Mouse (Mus musculus) CH12.LX (cell line): ENCODE results near the gene Ube2e1. TPM values are rescaled to one million over a fixed set of nuclear protein-coding genes. Genes with fewer than 3 reads are reported as not detected.

Experiments
- DNase-seq: peaks from one replicate; pipeline ENCODE4 v3.0.0-alpha.2; 2013; ENCODE audit errors: extremely low read depth
- H3K27ac ChIP-seq: 2 replicates; pipeline ENCODE4 v1.5.1; 2012; ENCODE audit warnings: low read depth, mild to moderate bottlenecking, control low read depth, moderate library complexity; ENCODE audit not compliant: insufficient read depth
- H3K27me3 ChIP-seq: replicated peaks from 2 replicates; pipeline ENCODE3; 2012; ENCODE audit warnings: inconsistent platforms
- H3K36me3 ChIP-seq, 2 experiments: replicated peaks in 1 of 2; 2 replicates each; pipeline versions ENCODE3 to v1.6.1; 2012; ENCODE audit warnings: inconsistent platforms in 1 of 2, low read length in 1 of 2, mild to moderate bottlenecking in 1 of 2, mixed read lengths in 1 of 2, moderate library complexity in 1 of 2; ENCODE audit not compliant: control insufficient read depth in 1 of 2, insufficient read depth in 1 of 2
- H3K4me1 ChIP-seq, 2 experiments: 2 replicates each; pipeline ENCODE4 v1.6.1; 2012; ENCODE audit warnings: inconsistent platforms in 1 of 2, moderate library complexity in 1 of 2; ENCODE audit not compliant: insufficient read depth in 2 of 2, control insufficient read depth in 1 of 2
- H3K4me2 ChIP-seq: 2 replicates; pipeline ENCODE4 v1.6.1; 2012; ENCODE audit warnings: low read depth, mild to moderate bottlenecking, control low read depth; ENCODE audit not compliant: poor library complexity, insufficient read depth, severe bottlenecking
- H3K4me3 ChIP-seq, 3 experiments: fragments of 150-350 bp in 1 of 3; sonication (generic) in 1 of 3; replicated peaks in 1 of 3; 2 replicates each; pipeline versions ENCODE3 to v1.5.1; 2011 to 2012; ENCODE audit warnings: low read depth in 2 of 3, low read length in 2 of 3, mild to moderate bottlenecking in 2 of 3, moderate library complexity in 2 of 3, control low read depth in 1 of 3, improper control_type of control experiment in 1 of 3, inconsistent platforms in 1 of 3, mixed read lengths in 1 of 3; ENCODE audit not compliant: poor library complexity in 1 of 3
- H3K79me2 ChIP-seq: replicated peaks from 2 replicates; pipeline ENCODE4 v1.6.1; 2012; ENCODE audit warnings: mild to moderate bottlenecking, moderate library complexity; ENCODE audit not compliant: control insufficient read depth, poor library complexity, insufficient read depth, severe bottlenecking; ENCODE audit errors: extremely low read depth
- H3K9ac ChIP-seq: 2 replicates; pipeline ENCODE4 v1.6.1; 2012; ENCODE audit warnings: low read depth, mild to moderate bottlenecking, control low read depth, moderate library complexity; ENCODE audit not compliant: insufficient read depth
- H3K9me3 ChIP-seq: replicated peaks from 2 replicates; pipeline ENCODE3; 2012; ENCODE audit warnings: low read length, inconsistent platforms, mixed read lengths
- BHLHE40 ChIP-seq: IDR thresholded peaks from 2 replicates; pipeline ENCODE4 v1.6.1; 2011; ENCODE audit warnings: mild to moderate bottlenecking, low read depth, low read length, improper control_type of control experiment
- CHD1 ChIP-seq: IDR thresholded peaks from 2 replicates; pipeline ENCODE4 v1.6.1; 2012; ENCODE audit warnings: low read depth, low read length, improper control_type of control experiment, inconsistent platforms
- CHD2 ChIP-seq: IDR thresholded peaks from 2 replicates; pipeline ENCODE4 v1.6.1; 2011; ENCODE audit warnings: low read length, improper control_type of control experiment
- CTCF ChIP-seq, 2 experiments: IDR thresholded peaks in 1 of 2; conservative IDR thresholded peaks in 1 of 2; 2 replicates each; pipeline ENCODE4 v1.5.1; 2011 to 2012; ENCODE audit warnings: low read depth in 2 of 2, low read length in 2 of 2, improper control_type of control experiment in 1 of 2, inconsistent platforms in 1 of 2, mild to moderate bottlenecking in 1 of 2, moderate library complexity in 1 of 2
- E2F4 ChIP-seq: IDR thresholded peaks from 2 replicates; pipeline ENCODE4 v1.6.1; 2011; ENCODE audit warnings: low read depth, low read length, improper control_type of control experiment; ENCODE audit not compliant: insufficient replicate concordance
- ELF1 ChIP-seq: IDR thresholded peaks from 2 replicates; pipeline ENCODE4 v1.6.1; 2014; ENCODE audit warnings: low read depth, mild to moderate bottlenecking, inconsistent platforms, low read length, improper control_type of control experiment
- EP300 ChIP-seq: IDR thresholded peaks from 2 replicates; pipeline ENCODE4 v1.6.1; 2011; ENCODE audit warnings: low read length, improper control_type of control experiment
- ETS1 ChIP-seq: conservative IDR thresholded peaks from 2 replicates; pipeline ENCODE4 v1.6.1; 2012; ENCODE audit warnings: low read depth, mild to moderate bottlenecking, inconsistent platforms, low read length, improper control_type of control experiment, moderate library complexity
- GABPA ChIP-seq: IDR thresholded peaks from 2 replicates; pipeline ENCODE4 v1.6.1; 2012; ENCODE audit warnings: low read depth, low read length, improper control_type of control experiment, inconsistent platforms; ENCODE audit not compliant: insufficient replicate concordance
- HCFC1 ChIP-seq: IDR thresholded peaks from 2 replicates; pipeline ENCODE4 v1.6.1; 2012; ENCODE audit warnings: low read depth, mild to moderate bottlenecking, inconsistent platforms, low read length, improper control_type of control experiment
- IRF4 ChIP-seq: IDR thresholded peaks from 2 replicates; pipeline ENCODE4 v1.6.1; 2014; ENCODE audit warnings: low read depth, mild to moderate bottlenecking, inconsistent platforms, low read length, improper control_type of control experiment
- JUN ChIP-seq: IDR thresholded peaks from 2 replicates; pipeline ENCODE4 v1.6.1; 2011; ENCODE audit warnings: low read depth, mild to moderate bottlenecking, low read length, improper control_type of control experiment, moderate library complexity; ENCODE audit not compliant: insufficient read depth
- JUND ChIP-seq: conservative IDR thresholded peaks from 2 replicates; pipeline ENCODE4 v1.6.1; 2011; ENCODE audit warnings: low read depth, low read length, improper control_type of control experiment
- KAT2A ChIP-seq: IDR thresholded peaks from 2 replicates; pipeline ENCODE4 v1.6.1; 2012; ENCODE audit warnings: low read length, improper control_type of control experiment, inconsistent platforms; ENCODE audit not compliant: insufficient replicate concordance
- MAFK ChIP-seq: IDR thresholded peaks from 2 replicates; pipeline ENCODE4 v1.6.1; 2011; ENCODE audit warnings: low read length, improper control_type of control experiment; ENCODE audit not compliant: insufficient replicate concordance
- MAX ChIP-seq: IDR thresholded peaks from 2 replicates; pipeline ENCODE4 v1.6.1; 2011; ENCODE audit warnings: low read length, improper control_type of control experiment
- MAZ ChIP-seq: IDR thresholded peaks from 2 replicates; pipeline ENCODE4 v1.6.1; 2012; ENCODE audit warnings: low read depth, mild to moderate bottlenecking, inconsistent platforms, low read length, improper control_type of control experiment, moderate library complexity
- MEF2A ChIP-seq: IDR thresholded peaks from 2 replicates; pipeline ENCODE4 v1.6.1; 2014; ENCODE audit warnings: low read depth, mild to moderate bottlenecking, inconsistent platforms, low read length, improper control_type of control experiment, borderline replicate concordance
- MXI1 ChIP-seq: IDR thresholded peaks from 2 replicates; pipeline ENCODE4 v1.6.1; 2011; ENCODE audit warnings: mild to moderate bottlenecking, low read depth, low read length, improper control_type of control experiment
- MYC ChIP-seq: IDR thresholded peaks from 2 replicates; pipeline ENCODE4 v1.6.1; 2011; ENCODE audit warnings: low read depth, mild to moderate bottlenecking, improper control_type of control experiment, low read length
- NELFE ChIP-seq: IDR thresholded peaks from 2 replicates; pipeline ENCODE4 v1.6.1; 2011; ENCODE audit warnings: low read depth, low read length, improper control_type of control experiment
- NRF1 ChIP-seq: IDR thresholded peaks from 2 replicates; pipeline ENCODE4 v1.6.1; 2014; ENCODE audit warnings: low read depth, mild to moderate bottlenecking, inconsistent platforms, low read length, improper control_type of control experiment, moderate library complexity
- PAX5 ChIP-seq: IDR thresholded peaks from 2 replicates; pipeline ENCODE4 v1.6.1; 2012; ENCODE audit warnings: low read length, inconsistent platforms, mixed read lengths
- POLR2A ChIP-seq: IDR thresholded peaks from 2 replicates; pipeline ENCODE4 v1.6.1; 2011; ENCODE audit warnings: low read depth, mild to moderate bottlenecking, improper control_type of control experiment, low read length
- POLR2AphosphoS2 ChIP-seq: IDR thresholded peaks from 2 replicates; pipeline ENCODE4 v1.6.1; 2011; ENCODE audit warnings: low read depth, low read length, improper control_type of control experiment
- RAD21 ChIP-seq: IDR thresholded peaks from 2 replicates; pipeline ENCODE4 v1.6.1; 2011; ENCODE audit warnings: low read depth, mild to moderate bottlenecking, low read length, improper control_type of control experiment, moderate library complexity
- RCOR1 ChIP-seq: conservative IDR thresholded peaks from 2 replicates; pipeline ENCODE4 v1.6.1; 2012; ENCODE audit warnings: low read depth, mild to moderate bottlenecking, inconsistent platforms, low read length, improper control_type of control experiment
- SIN3A ChIP-seq: IDR thresholded peaks from 2 replicates; pipeline ENCODE4 v1.6.1; 2012; ENCODE audit warnings: low read length, improper control_type of control experiment, inconsistent platforms
- SMC3 ChIP-seq: IDR thresholded peaks from 2 replicates; pipeline ENCODE4 v1.6.1; 2011; ENCODE audit warnings: low read depth, low read length, improper control_type of control experiment
- TBP ChIP-seq: conservative IDR thresholded peaks from 2 replicates; pipeline ENCODE4 v1.6.1; 2011; ENCODE audit warnings: low read depth, low read length, improper control_type of control experiment
- TCF12 ChIP-seq: IDR thresholded peaks from 2 replicates; pipeline ENCODE4 v1.6.1; 2014; ENCODE audit warnings: low read depth, mild to moderate bottlenecking, inconsistent platforms, low read length, improper control_type of control experiment
- UBTF ChIP-seq: IDR thresholded peaks from 2 replicates; pipeline ENCODE4 v1.6.1; 2012; ENCODE audit warnings: low read depth, mild to moderate bottlenecking, inconsistent platforms, low read length, improper control_type of control experiment, moderate library complexity
- USF1 ChIP-seq: IDR thresholded peaks from 2 replicates; pipeline ENCODE4 v1.6.1; 2014; ENCODE audit warnings: low read depth, mild to moderate bottlenecking, inconsistent platforms, low read length, improper control_type of control experiment
- ZC3H11A ChIP-seq: IDR thresholded peaks from 2 replicates; pipeline ENCODE4 v1.6.1; 2012; ENCODE audit warnings: low read depth, mild to moderate bottlenecking, inconsistent platforms, low read length, improper control_type of control experiment
- ZKSCAN1 ChIP-seq: IDR thresholded peaks from 2 replicates; pipeline ENCODE4 v1.6.1; 2012; ENCODE audit warnings: low read depth, inconsistent platforms, low read length, improper control_type of control experiment, borderline replicate concordance
- ZMIZ1 ChIP-seq: IDR thresholded peaks from 2 replicates; pipeline ENCODE4 v1.6.1; 2012; ENCODE audit warnings: low read depth, mild to moderate bottlenecking, inconsistent platforms, low read length, improper control_type of control experiment
- ZNF384 ChIP-seq: IDR thresholded peaks from 2 replicates; pipeline ENCODE4 v1.6.1; 2012; ENCODE audit warnings: low read depth, low read length, improper control_type of control experiment, inconsistent platforms
- dilution Hi-C: fragments of 300-500 bp; cut with MboI; formaldehyde crosslinking; loops from 2 replicates; pipeline ENCODE4 v1.14.3; 2020; ENCODE audit warnings: low sequenced_read_pairs; ENCODE audit not compliant: extremely low pct_unique_long_range_greater_than_20kb, extremely low pct_ligation_motif_present
- in situ Hi-C: fragments of 300-500 bp; cut with MboI; formaldehyde crosslinking; loops from 3 replicates; pipeline ENCODE4 v1.14.3; 2019; ENCODE audit warnings: low sequenced_read_pairs, low pct_ligation_motif_present, low pct_unique_long_range_greater_than_20kb, mixed read lengths
- polyA plus RNA-seq: library from polyadenylated mRNA; unstranded; fragments of >175 nt; gene quantifications from 2 replicates; pipeline ENCODE4 v1.2.1, GENCODE M21; 2012; ENCODE audit warnings: low read depth; ENCODE audit not compliant: insufficient read length
- total RNA-seq, 2 experiments: library from RNA; depleted of rRNA; stranded (reverse); fragments of 300-350 nt in 1 of 2; fragments of >200 nt in 1 of 2; gene quantifications; 2 replicates each; pipeline ENCODE4 v1.2.3; 2012 to 2014

Ube2e1 gene
- total and polyA plus RNA-seq, 3 experiments: 28.1 to 202 (median 183) TPM

- H3K9me3 ChIP-seq: no peaks in the 10 kb centered on the region
- dilution Hi-C loops: no loop called here
- H3K36me3 ChIP-seq: peaks cover 19 to 36% of the 10 kb centered on the region in 2 experiments
- H3K79me2 ChIP-seq: peaks cover 22% of the 10 kb centered on the region
- peak within 1 kb of the TSS; percentile 93 to 100 (median 98) for H3K4me3 ChIP-seq
- in situ Hi-C loops: loop anchor here (5.0 kb wide), 1 partner anchor 33 kb away; the partner anchor contains the start of gene Nr1d2
- no peaks in the 10 kb centered on the region for H3K27me3 ChIP-seq
- H3K4me1 ChIP-seq: peaks cover 0 to 19% of the 10 kb centered on the region in 2 experiments; a peak in 2 of 4 replicates
- H3K4me2 ChIP-seq: peak within 1 kb of the TSS; percentile 98
- H3K27ac ChIP-seq: peak within 1 kb of the TSS; percentile 67
- H3K9ac ChIP-seq: peak within 1 kb of the TSS; percentile 88
- peak; percentile 99 for DNase-seq
- TF ChIP-seq TCF12 (peak; percentile 93), E2F4 (no peak), MYC (peak; percentile 88), MAFK (no peak), MXI1 (peak; percentile 54; the same call in 1 of the 2 replicates), ZNF384 (no peak), ELF1 (peak; percentile 94), PAX5 (no peak), MAZ (peak; percentile 69; the same call in 1 of the 2 replicates), IRF4 (no peak; the same call in 1 of the 2 replicates), CTCF (conservative IDR thresholded peaks at IDR 0.05 in 1 of 2, IDR thresholded peaks at IDR 0.05 in 1 of 2; ENCODE audit: low read depth in 2 of 2, low read length in 2 of 2) (no peak), JUN (no peak), KAT2A (peak; percentile 94), SIN3A (peak; percentile 55), POLR2A (peak; percentile 99), GABPA (peak; percentile 61; the same call in 1 of the 2 replicates), ZKSCAN1 (no peak), MEF2A (no peak; the same call in 1 of the 2 replicates), TBP (peak; percentile 90), ZMIZ1 (peak; percentile 88; the same call in 1 of the 2 replicates), RAD21 (no peak), CHD2 (no peak), RCOR1 (no peak), NELFE (peak; percentile 94), SMC3 (no peak), NRF1 (peak; percentile 47; the same call in 1 of the 2 replicates), CHD1 (no peak; the same call in 1 of the 2 replicates), JUND (no peak), EP300 (no peak), USF1 (no peak), ZC3H11A (no peak), ETS1 (0 out of 2 replicates have a peak, but pooled peaks have one; percentile 11), BHLHE40 (no peak), MAX (peak; percentile 60), POLR2AphosphoS2 (peak; percentile 82), HCFC1 (peak; percentile 94), UBTF (0 out of 2 replicates have a peak, but pooled peaks have one; percentile 35)
Measured at GRCm38 (mm10) chr14:18270529-18271441, 60.9 kb downstream of the Ube2e1 start, which contains the start of the genes Nkiras1 and Rpl15. Nkiras1 (plus strand) TSS chr14:18271136. Rpl15 (minus strand) TSS chr14:18271391.
